Mouse (Mus musculus): ENCODE data around the gene Sash1. TPM values are rescaled to one million over a fixed set of nuclear protein-coding genes. Genes with fewer than 3 reads are reported as not detected.

Gene Sash1
- polyA plus RNA-seq, 1 experiment from 2014 or later: 6.1 TPM

GRCm38 (mm10) chr10:8686219-8686618 lies 199.7 kb downstream of the Sash1 start:
- no peaks in the 10 kb centered on the region for H3K27me3 ChIP-seq
- H3K9ac ChIP-seq: no peak overlapping the region
- no peak overlapping the region for H3K4me2 ChIP-seq
- H3K9me3 ChIP-seq: no peaks in the 10 kb centered on the region
- no peak overlapping the region for H3K27ac ChIP-seq
- no peaks in the 10 kb centered on the region for H3K4me1 ChIP-seq
- 74% methylated on average over 1 of the region's 1 CpGs for WGBS
- no peaks in the 10 kb centered on the region for H3K36me3 ChIP-seq
- H3K4me3 ChIP-seq: no peak overlapping the region
- no peak for ATAC-seq (ENCODE audit: borderline replicate concordance, extremely low read depth, low FRiP score, low TSS enrichment)

- no peak overlapping the region for H3K4me3 ChIP-seq
- 82% methylated on average over 7 of the region's 7 CpGs for WGBS
- no peaks in the 10 kb centered on the region for H3K27me3 ChIP-seq
- H3K9me3 ChIP-seq: no peaks in the 10 kb centered on the region
- no peak overlapping the region for H3K9ac ChIP-seq
- no peaks in the 10 kb centered on the region for H3K36me3 ChIP-seq
- no peak for ATAC-seq (ENCODE audit: borderline replicate concordance, extremely low read depth, low FRiP score, low TSS enrichment)
- no peak overlapping the region for H3K27ac ChIP-seq
- H3K4me1 ChIP-seq: no peaks in the 10 kb centered on the region
- H3K4me2 ChIP-seq: no peak overlapping the region
Measured at GRCm38 (mm10) chr10:8685269-8685668, 200.6 kb downstream of the Sash1 start.

GRCm38 (mm10) chr10:8682900-8683299 lies 203.0 kb downstream of the Sash1 start:
- Histone ChIP-seq H3K9me3 (no peaks in the 10 kb centered on the region), H3K4me2 (no peak overlapping the region), H3K4me1 (no peaks in the 10 kb centered on the region), H3K27me3 (no peaks in the 10 kb centered on the region), H3K27ac (no peak overlapping the region), H3K36me3 (no peaks in the 10 kb centered on the region), H3K9ac (no peak overlapping the region), H3K4me3 (no peak overlapping the region)
- WGBS: 11% methylated on average over 4 of the region's 4 CpGs
- no peak for ATAC-seq (ENCODE audit: borderline replicate concordance, extremely low read depth, low FRiP score, low TSS enrichment)

GRCm38 (mm10) chr10:8682341-8682740 lies 203.5 kb downstream of the Sash1 start:
- 69% methylated on average over 6 of the region's 6 CpGs for WGBS
- ATAC-seq (ENCODE audit: borderline replicate concordance, extremely low read depth, low FRiP score, low TSS enrichment): no peak
- Histone ChIP-seq H3K4me3 (no peak overlapping the region), H3K27me3 (no peaks in the 10 kb centered on the region), H3K27ac (no peak overlapping the region), H3K9ac (no peak overlapping the region), H3K36me3 (no peaks in the 10 kb centered on the region), H3K4me1 (no peaks in the 10 kb centered on the region), H3K4me2 (no peak overlapping the region), H3K9me3 (no peaks in the 10 kb centered on the region)

GRCm38 (mm10) chr10:8676722-8677121 lies 209.1 kb downstream of the Sash1 start:
- no peaks in the 10 kb centered on the region for H3K27me3 ChIP-seq
- H3K9ac ChIP-seq: no peak overlapping the region
- 64% methylated on average over 5 of the region's 5 CpGs for WGBS
- H3K36me3 ChIP-seq: no peaks in the 10 kb centered on the region
- H3K4me2 ChIP-seq: no peak overlapping the region
- no peaks in the 10 kb centered on the region for H3K9me3 ChIP-seq
- no peak overlapping the region for H3K27ac ChIP-seq
- no peak for ATAC-seq (ENCODE audit: borderline replicate concordance, extremely low read depth, low FRiP score, low TSS enrichment)
- H3K4me3 ChIP-seq: no peak overlapping the region
- no peaks in the 10 kb centered on the region for H3K4me1 ChIP-seq
